Mouse (Mus musculus): ENCODE data around the gene Hoxa9. TPM values are rescaled to one million over a fixed set of nuclear protein-coding genes. Genes with fewer than 3 reads are reported as not detected.
A peak's percentile ranks its signal among the peaks of the same experiment; 100 is the strongest.

The Hoxa9 gene
- total RNA-seq, 2 experiments from 2014 or later = not detected

- no peak for DNase-seq (ENCODE audit: low spot score in 2 of 2)
Measured at GRCm38 (mm10) chr6:52261751-52262462, 31.0 kb upstream of the Hoxa9 start.

GRCm38 (mm10) chr6:52260654-52261575, 30.0 kb upstream of the Hoxa9 start, which contains the start of gene Hoxa13:
Hoxa13 (minus strand) TSS chr6:52260880.
- DNase-seq (ENCODE audit: low spot score in 2 of 2) = no peak

GRCm38 (mm10) chr6:52259811-52260261, 28.9 kb upstream of the Hoxa9 start:
- DNase-seq (ENCODE audit: low spot score in 2 of 2) = no peak

- no peak for DNase-seq (ENCODE audit: low spot score in 2 of 2)
Measured at GRCm38 (mm10) chr6:52259081-52259790, 28.3 kb upstream of the Hoxa9 start.

GRCm38 (mm10) chr6:52256956-52257355, 26.1 kb upstream of the Hoxa9 start:
- DNase-seq (ENCODE audit: low spot score in 2 of 2) = peak in 1 of 2 experiments; percentile 86

GRCm38 (mm10) chr6:52253511-52254500, 22.9 kb upstream of the Hoxa9 start:
- DNase-seq (ENCODE audit: low spot score in 2 of 2) = no peak

GRCm38 (mm10) chr6:52252775-52253376, 22.0 kb upstream of the Hoxa9 start:
- DNase-seq (ENCODE audit: low spot score in 2 of 2) = no peak

GRCm38 (mm10) chr6:52252016-52252774, 21.3 kb upstream of the Hoxa9 start:
- no peak for DNase-seq (ENCODE audit: low spot score in 2 of 2)

GRCm38 (mm10) chr6:52251177-52251879, 20.4 kb upstream of the Hoxa9 start:
- DNase-seq (ENCODE audit: low spot score in 2 of 2) = no peak

GRCm38 (mm10) chr6:52249826-52250225, 18.9 kb upstream of the Hoxa9 start:
- DNase-seq (ENCODE audit: low spot score in 2 of 2) = no peak

GRCm38 (mm10) chr6:52249415-52249738, 18.5 kb upstream of the Hoxa9 start:
- DNase-seq (ENCODE audit: low spot score in 2 of 2) = no peak

- DNase-seq (ENCODE audit: low spot score in 2 of 2) = no peak
Measured at GRCm38 (mm10) chr6:52248638-52249414, 17.9 kb upstream of the Hoxa9 start.

GRCm38 (mm10) chr6:52247766-52248637, 17.1 kb upstream of the Hoxa9 start:
- DNase-seq (ENCODE audit: low spot score in 2 of 2) = no peak

- no peak for DNase-seq (ENCODE audit: low spot score in 2 of 2)
Measured at GRCm38 (mm10) chr6:52246916-52247315, 16.0 kb upstream of the Hoxa9 start.

- no peak for DNase-seq (ENCODE audit: low spot score in 2 of 2)
Measured at GRCm38 (mm10) chr6:52246403-52246803, 15.5 kb upstream of the Hoxa9 start.

GRCm38 (mm10) chr6:52245757-52246142, 14.9 kb upstream of the Hoxa9 start, which contains the start of gene Hoxa11:
Hoxa11 (minus strand) TSS chr6:52245810.
- no peak for DNase-seq (ENCODE audit: low spot score in 2 of 2)

Measured in layer of hippocampus, adult 18-20 months (tissue).